Mouse (Mus musculus) c-Kit-negative CD71-positive TER-119-positive erythroid progenitor cells, embryonic 14.5 days (primary cell): ENCODE results near the gene Smndc1.

ENCODE experiments used
- DNase-seq: peaks from one replicate; pipeline ENCODE4 v3.0.0-alpha.2; 2013; ENCODE audit warnings: low read depth, low spot score

Gene Smndc1

DNA sequence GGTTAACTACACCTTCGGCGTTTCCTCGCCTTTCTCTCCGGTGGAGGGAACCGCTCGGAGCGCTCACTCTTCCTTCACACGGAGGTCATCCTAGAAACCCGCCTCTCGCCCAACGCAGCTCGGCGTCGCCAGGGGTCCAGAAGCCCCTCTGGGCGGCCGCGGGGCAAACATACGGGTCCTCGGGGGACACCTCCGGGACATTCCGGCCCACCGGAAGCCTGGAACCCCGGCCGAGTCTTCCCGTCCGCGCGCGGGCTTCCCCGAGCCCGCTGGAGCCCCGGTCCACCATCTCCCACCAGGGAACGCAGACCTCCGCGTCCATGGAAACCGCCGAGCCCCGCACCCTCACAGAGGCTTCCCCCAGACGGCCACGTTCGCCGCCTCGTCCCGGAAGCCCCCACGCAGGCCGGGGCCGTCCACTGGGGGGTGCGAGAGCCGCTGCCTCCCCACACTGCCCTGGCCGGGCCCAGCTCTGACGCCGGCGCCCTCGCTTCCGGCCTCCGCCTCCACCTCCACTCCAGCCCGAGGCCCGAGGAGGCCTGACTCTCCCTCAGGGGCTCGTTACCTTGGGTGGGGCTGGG lies 437 bp downstream of the Smndc1 start:
- no peak for DNase-seq

DNA sequence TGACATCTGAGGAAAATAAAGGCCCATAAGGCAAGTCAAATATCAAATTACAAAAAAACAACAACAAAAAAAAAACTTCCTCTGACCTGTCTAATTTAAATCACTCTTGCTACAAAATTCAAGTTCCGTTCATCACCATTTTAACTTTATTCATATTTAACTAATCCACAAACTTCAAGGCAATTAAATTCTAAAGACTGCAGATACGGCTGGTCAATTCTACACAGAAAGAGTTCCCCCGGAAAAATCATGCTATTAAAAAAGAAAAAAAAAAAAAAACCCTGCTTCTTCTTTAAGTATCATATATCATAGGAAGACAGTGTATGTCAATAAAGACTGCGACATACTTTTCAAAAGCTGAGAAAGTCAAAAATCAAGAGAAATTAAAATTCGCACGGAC lies 961 bp downstream of the Smndc1 start:
- DNase-seq = no peak

DNA sequence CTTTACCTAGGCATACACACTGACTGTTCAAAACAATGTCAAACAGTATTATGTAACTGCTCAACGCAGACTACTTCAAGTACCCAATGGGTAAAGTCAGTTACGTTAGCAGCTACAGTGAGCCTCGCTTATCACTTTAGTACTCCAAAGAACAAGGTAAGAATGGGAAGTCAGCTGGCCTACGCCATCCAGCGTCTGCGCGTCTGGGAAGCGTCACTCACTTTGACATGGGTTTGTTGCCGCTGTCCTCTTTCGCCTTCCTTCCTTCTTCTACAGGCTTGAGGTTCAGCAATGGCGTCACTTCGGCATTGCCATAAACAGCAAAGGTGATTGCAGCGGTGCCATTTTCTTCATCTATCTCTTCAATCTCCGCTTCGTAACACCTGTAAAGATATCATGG lies 7.0 kb downstream of the Smndc1 start:
- no peak for DNase-seq

DNA sequence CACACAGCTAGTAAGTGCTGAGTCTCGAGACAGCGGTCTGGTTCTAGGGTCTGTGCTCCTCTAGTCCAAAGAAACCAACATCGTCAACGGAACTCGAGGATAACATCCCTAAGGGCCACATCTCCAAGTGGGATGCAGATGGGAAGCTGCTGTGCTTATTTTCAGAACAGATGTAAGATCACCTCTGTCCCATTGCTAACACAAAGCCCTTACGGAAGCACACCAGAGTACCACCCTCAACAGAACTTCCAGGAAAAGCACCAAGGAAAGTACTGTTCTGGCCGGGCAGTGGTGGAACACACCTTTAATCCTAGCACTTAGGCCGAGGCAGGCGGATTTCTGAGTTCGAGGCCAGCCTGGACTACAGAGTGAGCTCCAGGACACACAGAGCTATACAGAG lies 12.0 kb downstream of the Smndc1 start:
- DNase-seq = no peak

DNA sequence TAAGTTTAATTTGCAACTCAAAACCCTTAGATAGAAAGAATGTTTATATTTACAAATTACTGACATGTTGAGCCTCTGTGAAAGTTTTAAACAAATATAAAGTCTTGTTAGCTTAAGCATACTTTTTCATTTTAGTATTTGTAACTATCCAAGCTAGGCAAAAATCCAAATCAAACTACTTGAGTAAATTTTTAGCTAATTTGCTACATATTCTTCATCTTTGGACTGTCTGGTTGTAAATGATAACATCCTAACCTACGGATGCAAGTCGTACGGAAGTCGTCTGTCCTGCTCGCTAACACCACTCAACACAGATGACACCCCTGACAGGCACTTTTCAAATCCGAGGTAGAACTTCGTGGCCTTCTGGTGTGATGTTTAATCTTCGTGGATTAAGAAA lies 12.7 kb downstream of the Smndc1 start:
- no peak for DNase-seq

DNA sequence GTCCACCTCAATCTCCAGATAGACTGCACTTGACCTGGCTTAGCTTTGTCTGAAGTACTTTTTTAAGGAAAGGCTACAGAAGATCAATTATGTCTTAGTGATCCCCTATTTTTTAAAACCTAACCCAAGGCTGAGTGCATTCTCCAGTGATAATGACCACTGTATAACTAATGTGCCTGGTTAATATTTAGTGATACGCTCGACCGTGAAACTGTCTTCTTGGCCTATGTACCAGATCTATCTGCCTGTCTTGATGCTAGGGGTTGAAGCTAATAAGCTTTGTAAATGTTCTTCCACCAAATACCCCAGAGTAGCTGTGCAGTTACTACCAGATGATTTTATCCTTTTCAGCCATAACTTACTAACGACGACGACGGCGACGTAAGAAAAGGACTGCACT lies 14.6 kb downstream of the Smndc1 start:
- no peak for DNase-seq

DNA sequence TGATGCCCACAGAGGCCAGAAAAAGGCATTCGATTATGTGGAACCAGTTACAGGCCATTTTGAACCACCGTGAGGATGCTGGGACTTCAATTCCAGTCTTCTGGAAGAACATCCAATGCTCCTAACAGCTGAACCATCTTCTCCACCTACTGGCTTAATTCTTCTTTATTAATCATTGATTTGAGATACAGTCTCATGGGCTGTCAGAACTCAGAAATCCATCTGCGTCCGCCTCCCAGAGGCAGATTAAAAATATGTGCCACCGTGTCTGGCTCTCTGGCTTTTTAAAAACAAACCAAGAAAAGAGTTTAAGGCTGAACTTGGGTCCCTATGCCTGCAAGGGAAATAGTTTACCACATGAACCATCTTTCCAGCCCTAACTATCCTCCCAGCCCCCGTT lies 15.1 kb downstream of the Smndc1 start:
- DNase-seq = no peak

DNA sequence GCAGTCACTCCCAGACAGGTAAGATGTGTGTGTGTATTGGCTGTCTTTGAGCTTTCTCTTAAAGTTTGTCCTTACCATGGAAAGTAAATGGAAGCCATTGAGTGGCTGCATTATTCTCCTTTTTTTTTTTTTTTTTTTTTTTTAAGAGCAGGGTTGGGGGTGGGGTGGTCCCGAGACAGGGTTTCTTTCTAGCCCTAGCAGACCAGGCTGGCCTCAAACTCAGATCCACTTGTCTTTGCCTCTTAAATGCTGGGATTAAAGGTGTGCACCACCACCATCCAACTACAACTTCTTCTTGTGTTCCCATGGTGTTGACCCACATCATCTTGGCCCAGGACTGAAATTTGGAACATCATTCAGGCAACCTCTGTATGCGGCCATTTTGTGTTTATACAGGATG lies 16.8 kb downstream of the Smndc1 start:
- no peak for DNase-seq

DNA sequence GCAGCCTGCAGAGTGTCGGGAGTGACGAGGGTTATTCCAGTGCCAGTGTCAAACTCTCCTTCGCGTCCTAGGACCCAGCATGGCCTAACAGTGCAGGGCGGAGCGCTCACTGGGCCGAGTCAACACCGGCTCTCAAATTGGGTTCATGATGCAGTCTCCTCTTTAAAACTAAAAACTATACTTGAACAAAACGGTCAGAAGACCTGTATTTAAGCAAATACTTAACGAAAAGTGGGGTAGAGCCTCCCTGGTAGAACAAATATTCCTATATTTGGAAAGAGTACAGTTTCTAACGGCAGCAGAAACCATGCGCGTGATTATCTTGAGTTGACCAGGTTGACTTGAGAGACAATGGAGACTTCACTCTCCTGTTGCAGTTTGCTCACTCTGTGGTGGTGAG lies 18.7 kb downstream of the Smndc1 start, which contains the start of gene Gm10197:
Gene Gm10197 (minus strand): TSS at position 101 of the 400 bp plus-strand sequence.
- no peak for DNase-seq

DNA sequence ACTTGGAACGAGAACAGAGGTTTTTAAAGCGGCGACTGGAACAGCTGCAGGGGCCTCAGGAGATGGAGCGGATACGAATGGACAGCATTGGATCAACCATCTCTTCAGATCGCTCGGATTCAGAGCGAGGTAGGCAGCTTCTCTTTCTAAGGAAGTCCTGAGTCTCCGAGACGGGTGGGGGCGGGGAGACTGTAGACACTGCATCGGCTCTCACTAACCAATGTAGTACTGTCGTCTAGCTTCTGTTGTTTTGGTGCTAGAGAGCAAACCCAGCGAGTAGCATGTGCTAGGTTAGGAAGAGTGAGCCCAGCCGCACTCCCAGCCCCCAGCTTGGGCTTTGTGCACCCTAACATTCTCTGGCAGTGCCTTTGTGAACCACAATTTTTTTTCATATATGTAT lies 20.1 kb downstream of the Smndc1 start:
- no peak for DNase-seq

DNA sequence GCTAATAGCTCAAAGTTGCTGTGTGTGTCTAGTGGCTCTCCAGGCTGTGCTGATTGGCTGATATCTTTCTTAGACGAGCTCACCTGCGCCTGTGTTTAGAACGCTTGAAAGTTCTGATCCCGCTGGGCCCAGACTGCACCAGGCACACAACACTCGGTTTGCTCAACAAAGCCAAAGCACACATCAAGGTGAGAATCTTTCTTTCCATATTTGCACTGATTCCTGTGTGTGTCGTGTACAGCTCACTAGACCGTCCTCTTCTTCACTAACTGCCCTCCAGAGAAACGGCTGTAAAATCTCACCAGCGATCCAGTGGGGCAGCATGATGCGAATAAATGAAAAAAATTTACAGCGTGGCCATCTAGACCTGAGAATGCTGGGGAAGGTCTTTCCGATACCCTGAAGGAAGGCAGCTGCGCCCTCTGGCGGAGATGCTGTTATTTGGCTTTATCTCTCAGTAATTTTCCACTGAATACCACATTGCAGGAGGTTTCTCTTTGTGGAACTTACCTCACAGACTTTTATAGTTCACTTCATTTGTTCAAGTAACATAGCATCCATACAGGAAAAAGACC lies 20.8 kb downstream of the Smndc1 start:
- DNase-seq = peak; percentile 53

DNA sequence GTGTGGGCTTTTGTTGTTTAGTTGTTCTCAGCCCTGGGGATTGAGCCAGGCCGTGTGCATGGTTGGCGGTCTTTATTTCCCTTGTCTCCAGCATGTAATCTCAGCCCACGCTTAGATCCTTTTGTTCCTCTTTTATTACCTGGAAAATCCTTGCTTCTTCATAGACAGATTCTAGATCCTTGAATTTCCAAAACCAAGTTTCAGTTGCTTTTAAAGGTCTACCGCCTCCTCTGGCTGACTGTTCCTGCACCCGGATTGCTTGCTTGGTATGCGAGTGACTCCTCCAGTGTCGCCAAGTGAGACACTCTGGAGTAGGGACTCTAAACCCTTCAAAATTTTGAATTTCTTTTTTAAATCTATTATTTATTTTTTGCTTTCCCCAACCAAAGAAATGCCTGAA lies 23.5 kb downstream of the Smndc1 start:
- DNase-seq = no peak

DNA sequence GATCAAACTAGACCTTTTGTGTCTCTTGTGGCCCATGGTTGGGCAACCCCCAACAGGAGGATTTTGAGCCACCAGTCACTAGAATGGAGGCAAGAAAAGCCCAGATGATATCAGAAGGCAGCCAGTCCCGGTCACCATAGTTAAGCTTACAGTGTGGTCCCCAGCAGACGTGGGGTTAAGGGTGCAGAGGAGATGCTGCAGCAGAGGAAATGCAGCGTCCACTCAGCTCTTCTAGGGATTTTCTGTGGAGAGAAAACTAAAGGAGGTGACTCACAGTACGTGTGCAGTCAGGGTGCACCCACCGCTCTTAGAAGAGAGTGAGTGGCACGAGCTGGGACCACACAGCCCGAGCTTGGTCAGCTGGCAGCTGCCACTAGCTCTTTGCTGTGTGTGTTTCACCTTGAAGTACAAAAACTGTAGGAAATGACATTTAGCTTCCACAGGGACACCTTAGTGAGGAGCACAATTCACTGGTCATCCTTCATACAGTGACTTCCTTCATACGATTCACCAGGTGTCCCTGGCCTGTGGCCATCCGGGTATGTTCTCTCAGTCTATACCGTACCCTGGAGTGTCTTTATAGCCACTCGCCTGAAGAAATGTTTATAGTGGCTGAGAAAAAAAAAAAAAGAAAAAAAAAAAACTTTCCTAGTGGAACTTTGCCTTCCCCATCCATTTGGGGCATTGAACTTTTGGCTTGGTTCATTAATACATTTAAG lies 24.2 kb downstream of the Smndc1 start:
- DNase-seq = no peak

DNA sequence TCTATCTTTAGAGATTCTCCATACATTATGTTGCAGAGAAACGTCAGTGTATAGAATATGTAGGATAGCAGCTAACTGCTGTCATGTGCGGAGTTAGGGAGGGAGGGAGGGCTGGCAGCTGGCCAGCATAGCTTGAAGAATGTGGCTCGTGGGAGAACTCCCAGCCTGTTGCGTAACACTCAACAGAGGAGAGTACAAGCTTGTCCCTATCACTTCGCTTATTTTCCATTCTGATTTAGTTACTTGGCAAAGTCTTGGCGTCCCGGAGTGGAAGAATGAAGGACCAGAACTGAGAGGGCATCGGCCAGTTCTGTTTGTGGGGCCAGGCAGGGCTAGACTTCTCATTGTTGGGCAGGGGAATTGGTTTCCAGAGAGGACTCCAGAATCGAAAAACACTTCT lies 25.4 kb downstream of the Smndc1 start:
- no peak for DNase-seq

DNA sequence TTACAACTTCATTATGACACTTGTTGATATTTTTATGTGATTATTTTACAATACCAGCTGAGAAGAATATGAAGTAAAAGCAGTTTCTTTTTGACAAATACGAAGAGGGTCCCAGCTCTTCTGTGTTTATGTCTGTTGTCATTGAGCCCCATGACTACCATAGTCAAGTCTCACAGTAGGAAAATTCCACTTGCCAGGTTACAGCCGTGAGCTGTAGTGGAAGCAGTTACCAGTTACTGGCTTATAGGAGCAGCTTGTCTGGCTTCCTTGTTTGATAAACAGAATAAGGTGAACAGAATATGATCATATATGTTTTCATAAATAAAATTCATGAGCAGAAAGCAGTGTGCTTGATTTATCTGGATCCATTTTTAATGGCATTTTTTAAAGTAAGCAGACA lies 25.8 kb downstream of the Smndc1 start:
- DNase-seq = no peak

DNA sequence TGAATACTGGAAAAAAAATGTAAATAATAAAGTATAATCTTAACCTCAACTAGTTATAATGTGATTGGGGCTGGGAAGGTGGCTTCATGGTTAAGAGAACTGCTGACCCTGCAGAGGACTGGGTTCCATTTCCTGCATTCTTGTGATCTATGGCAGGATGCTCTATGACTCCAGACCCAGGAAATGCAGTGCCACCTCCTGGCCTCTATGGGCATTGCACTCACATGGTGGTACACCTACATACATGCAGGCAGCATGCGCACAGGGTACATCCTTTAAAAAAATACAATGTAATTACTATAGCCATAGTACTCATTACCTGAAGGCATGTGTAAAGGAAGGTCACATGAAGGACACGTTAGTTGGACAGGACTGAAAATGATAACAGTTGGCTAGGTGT lies 27.4 kb downstream of the Smndc1 start:
- DNase-seq = peak; percentile 57

DNA sequence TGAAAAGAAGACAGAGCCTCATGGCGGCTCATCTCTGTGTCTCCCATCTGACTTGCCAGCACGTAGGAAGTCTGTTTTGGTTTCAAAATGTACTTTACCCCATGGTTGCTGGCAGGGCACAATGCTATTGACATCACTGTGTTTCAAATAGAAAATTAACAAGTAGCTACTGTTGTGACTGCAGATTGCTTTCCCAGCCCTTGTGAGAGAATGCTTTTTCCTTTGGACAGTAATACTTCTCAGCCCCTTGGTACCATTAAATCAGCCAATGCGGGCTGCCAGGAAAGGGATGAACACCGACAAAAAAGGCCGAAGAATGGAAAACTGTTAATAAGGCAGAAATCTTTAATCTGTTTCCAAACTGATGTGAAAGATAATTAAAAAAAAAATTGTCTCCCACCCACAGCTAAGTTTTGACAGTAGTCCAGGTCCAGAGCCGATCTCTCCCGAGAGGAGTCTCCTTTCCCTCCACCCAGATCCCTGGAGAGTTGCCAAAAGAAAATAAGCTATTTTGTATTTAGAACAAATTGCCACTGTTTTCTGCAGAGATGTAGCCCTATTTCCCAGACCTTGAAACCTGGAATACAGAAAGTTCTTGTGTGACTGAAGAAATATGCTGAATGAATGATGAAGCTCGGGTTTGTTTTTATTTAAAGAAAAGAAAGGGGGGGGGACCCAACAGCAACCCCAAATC lies 30.0 kb downstream of the Smndc1 start:
- no peak for DNase-seq

DNA sequence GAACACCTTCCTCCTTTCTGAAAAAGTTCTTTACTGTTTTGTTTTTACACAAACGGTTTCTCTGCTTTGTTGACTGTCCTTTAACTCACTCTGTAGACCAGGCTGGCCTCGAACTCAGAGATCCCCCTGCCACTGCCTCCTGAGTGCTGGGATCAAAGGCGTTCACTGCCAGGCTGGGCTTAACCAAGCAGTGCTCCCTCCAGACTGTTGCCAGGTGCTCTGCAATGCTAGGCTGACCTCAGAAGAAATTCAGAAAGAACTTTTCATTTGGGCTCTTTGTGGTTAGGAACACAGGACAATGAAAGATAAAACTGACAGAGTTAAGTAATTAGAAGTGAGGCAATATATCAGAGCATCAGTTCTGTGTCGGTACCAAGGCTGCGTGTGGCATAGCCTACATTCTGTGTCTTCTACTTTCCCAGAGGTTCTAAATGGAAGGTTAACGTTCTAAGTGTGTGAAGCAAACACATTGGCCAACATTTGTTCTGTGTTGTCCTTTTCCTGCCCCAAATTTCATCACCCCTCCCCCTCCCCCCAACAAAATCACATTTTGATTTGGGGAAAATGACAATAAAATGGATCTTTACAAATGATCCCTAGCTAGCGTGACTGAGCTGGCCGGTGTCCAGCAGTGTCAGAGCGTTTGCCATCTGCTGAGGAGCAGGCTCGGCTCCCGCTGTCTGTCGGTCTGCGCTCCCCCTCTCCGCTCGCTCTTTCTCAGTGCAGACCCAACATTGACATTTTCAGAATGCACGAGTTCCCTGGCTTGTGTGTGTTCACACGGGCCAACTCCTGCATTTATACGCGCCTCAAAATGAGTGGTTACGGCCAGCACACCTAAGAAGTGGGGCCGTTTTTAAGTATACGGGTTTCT lies 31.0 kb downstream of the Smndc1 start:
- no peak for DNase-seq

DNA sequence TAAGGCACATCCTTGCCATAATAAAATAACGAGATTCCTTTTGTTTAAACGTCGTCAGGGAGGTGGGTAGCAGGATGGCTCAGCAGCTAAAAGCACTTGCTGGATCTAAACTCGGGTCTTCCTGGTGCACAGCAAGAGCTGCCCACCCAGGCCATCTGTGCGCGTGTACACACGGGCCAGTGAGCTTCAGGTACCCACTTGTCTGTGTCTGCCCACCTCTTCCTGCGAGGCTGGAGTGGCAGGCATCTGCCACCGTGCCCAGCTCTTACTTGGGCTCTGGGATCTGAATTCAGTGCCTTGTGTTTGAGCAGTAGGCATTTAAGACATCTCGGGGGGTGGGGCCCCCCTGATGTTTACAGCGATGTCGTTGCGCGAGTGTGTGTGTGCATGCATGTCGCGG lies 35.3 kb downstream of the Smndc1 start:
- no peak for DNase-seq

DNA sequence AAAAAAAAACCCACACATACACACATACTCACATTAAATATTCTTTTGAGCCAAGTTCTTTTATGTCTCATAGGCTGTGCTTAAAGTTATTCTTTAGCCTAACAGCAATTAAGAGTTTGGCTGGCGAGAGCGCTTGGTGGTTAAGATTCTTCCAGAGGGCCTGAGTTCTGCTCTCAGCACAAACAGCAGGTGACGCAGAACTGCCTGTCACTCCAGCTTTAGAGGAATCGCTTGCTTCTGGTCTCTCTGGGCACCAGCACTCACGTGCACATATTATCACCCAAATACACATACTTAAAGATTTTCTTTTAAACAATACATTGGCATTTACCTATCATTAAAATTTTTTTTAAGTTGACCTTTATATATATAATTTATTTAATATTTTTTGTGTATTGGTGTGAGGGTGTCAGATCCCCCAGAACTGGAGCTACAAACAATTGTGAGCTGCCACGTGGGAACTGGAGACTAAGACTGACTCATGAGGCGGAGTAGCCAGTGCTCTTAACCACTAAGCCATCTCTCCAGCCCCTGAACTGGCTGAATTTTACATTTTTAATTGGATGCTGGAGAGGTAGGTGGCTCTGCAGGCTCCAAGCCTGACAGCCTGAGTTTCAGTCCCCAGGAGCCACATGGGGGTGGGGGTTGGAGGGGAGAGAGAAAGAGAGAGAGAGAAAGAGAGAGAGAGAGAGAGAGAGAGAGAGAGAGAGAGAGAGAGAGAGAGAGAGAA lies 35.9 kb downstream of the Smndc1 start:
- no peak for DNase-seq

DNA sequence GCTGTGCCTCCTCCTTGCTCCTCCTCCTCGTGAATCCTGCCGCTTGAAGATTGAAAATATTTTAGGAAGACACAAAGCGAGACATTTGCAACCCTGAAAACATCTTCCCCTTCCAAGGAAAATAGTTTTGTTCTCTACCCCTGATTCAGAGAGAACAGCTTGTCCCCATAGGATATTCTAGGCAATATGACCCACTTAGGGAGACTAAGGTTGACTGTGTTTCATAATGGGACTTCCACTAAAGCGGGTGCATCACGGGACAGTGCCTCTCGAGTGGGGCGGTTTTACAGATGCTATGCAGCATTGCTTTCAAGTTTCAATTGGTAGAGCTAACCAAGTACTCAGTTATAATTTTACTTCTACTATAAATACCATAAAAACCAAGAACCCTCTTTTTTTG lies 36.5 kb downstream of the Smndc1 start:
- no peak for DNase-seq
